Mouse (Mus musculus): ENCODE measurements at regions not wholly inside any gene's neighbourhood (a gene's known extent, or its start where the extent isn't known, plus 50 kb on each side); places are given as distances from the start of the nearest gene placed in this dataset.
A peak's percentile ranks its signal among the peaks of the same experiment; 100 is the strongest.

GRCm38 (mm10) chr5:132667316-132667715 lies 124.2 kb upstream of the Auts2 start:
- DNase-seq (ENCODE audit: low spot score in 2 of 2), result no peak

DNA sequence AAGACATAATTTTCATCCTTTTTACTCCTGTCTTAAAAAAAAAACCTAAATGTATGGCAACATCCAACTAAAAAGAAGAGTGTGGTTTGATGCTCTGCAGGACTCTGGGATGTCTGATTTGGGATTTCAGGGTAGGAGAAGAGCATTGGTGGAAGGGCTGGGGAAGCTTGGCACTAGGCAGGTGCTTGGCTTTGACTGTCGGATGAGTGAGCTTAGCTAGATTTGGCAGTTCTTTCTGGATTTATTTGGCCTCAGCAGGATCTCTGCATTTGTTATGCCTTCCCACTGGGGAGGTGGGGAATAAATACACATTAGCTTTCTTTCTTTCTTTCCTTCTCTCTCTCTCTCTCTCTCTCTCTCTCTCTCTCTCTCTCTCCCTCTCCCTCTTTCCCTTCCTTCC lies 118.1 kb upstream of the Auts2 start:
- no peak for DNase-seq (ENCODE audit: low spot score in 2 of 2)

- DNase-seq (ENCODE audit: low spot score in 2 of 2), result no peak
Measured at GRCm38 (mm10) chr5:132660036-132660435, 116.9 kb upstream of the Auts2 start.

DNA sequence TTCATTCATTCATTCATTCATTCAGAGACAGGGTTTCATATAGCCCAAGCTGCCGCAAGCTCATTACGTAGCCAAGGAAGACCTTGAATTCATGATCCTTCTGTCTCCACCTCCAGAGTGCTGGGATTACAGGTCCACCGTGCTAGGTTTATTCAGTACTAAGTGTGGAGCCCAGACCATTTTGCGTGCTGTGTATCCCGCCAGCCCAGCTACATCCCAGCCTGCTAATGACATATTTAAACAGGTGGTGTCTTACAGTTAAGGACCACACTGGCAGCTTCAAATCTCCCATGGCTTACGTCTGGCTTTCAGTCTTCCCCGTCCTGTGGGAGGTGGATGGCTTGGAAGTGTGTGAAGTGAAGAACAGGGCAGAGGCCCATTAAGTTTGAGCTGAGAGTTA lies 111.2 kb upstream of the Auts2 start:
- no peak for DNase-seq (ENCODE audit: low spot score in 2 of 2)

DNA sequence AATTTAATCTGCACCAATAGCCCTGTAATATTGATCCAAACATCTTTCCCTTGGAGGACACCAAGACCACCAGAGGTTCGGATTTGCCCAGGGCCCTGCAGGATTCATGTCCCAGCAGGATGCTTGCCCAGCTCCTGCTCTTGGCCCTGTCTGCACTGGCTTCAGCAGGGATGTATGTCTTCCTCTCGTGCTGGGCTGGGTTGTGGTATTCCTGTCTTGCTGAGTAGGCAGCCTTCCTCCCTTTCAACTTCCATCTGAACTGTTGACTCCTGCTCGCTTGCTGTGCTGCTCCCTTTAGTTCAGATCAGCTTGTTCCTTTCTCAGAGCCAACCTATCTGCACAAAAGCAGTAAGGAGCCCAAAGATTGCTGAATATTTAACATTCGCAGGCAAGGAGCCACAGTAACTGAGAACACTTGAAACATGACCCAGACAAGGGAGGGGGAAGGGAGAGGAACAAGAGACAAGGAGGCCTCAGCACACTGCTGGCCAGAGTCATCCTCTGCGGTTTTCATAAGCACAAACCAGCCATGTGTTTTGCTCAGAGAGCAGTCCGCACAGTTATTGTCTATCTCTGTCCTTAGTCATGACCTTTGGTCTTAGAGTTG lies 110.7 kb upstream of the Auts2 start:
- DNase-seq (ENCODE audit: low spot score in 2 of 2), result no peak

- DNase-seq (ENCODE audit: low spot score in 2 of 2), result no peak
Measured at GRCm38 (mm10) chr5:132652201-132652600, 109.1 kb upstream of the Auts2 start.

- peak; percentile 7 to 20 for DNase-seq (ENCODE audit: low spot score in 2 of 2)
Measured at GRCm38 (mm10) chr5:132649771-132650170, 106.6 kb upstream of the Auts2 start.

GRCm38 (mm10) chr5:132648751-132649150 lies 105.6 kb upstream of the Auts2 start:
- DNase-seq (ENCODE audit: low spot score in 2 of 2), result no peak

DNA sequence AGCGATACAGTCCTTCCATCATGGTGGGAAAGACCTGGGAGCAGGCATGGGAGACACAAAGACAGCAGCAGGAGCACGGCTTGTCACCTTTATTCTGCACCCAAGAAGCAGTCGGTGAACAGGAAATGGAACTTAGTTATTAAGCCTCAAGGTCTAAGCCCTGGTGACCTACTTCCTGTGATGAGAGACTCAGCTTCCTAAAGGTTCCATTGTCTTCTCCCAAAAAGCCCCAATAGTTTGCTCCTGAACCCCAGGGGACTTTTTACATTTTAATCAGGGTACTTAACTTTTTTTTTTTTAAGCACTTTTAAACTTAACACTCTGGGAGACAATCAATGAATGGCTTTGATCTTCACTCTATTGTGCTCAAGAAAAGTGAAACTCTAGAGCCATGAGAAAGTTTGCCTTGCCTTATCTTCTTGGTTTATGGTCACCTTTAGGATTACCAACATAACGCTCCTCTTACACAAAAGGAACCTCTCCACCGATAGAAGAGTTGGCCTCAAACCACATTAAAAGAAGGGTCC lies 101.6 kb upstream of the Auts2 start:
- DNase-seq (ENCODE audit: low spot score in 2 of 2), result no peak

DNA sequence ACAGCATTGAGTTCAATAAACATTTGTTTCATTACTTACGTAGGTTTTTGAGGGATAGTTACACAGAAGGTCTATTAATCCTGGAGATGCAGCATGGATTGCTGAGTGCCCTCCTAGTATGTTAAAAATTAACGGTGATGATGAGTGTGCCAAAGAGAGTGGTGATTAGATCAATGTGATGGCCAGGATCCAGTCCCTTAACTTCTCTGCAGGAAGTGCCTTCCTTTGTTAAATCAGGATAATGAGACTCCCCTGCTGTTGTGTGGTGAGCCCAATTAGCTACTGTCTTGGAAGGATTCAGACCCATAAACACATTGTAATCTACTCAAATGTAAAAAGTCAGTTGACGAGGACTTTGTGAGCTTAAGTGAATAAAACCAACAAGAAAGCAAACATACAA lies 100.1 kb upstream of the Auts2 start:
- DNase-seq (ENCODE audit: low spot score in 2 of 2), result no peak

- no peak for DNase-seq (ENCODE audit: low spot score in 2 of 2)
Measured at GRCm38 (mm10) chr5:132633198-132633884, 90.2 kb upstream of the Auts2 start.

DNA sequence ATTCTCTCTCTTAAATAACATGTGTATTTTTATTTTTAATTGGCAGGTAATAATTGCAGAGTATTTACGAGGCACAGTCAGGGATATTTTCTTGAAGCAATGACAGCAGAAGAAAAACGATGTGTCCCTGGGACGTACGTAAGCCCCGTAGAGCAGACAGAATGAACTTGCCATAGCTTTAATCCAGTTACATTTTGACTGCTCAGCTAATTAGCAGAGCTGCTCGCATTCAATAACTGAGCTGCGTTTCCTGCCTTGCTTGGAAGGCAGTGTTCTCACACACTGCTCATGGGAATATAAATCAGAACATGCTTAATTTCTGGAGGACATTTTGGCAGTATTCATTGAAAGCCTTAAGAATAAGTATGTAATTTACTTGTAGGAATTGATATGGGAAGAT lies 78.6 kb upstream of the Auts2 start:
- no peak for DNase-seq (ENCODE audit: low spot score in 2 of 2)

DNA sequence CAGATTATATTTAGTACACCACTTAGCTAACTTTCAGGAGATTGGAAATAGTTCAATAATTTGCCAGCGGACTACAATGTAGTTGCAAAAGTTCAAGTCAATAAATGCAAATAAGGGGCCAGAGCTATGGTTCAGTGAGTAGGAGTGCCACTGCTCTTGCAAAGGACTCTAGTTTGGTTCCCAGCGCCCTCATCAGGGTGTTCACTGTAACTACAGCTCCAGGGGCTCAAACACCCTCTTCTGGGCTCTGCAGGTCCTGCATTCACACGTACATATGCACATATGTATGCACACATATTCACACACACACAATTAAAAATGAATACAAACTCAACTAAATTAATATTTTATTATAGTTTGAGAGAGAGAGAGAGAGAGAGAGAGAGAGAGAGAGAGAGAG lies 74.1 kb upstream of the Auts2 start:
- DNase-seq (ENCODE audit: low spot score in 2 of 2), result no peak

DNA sequence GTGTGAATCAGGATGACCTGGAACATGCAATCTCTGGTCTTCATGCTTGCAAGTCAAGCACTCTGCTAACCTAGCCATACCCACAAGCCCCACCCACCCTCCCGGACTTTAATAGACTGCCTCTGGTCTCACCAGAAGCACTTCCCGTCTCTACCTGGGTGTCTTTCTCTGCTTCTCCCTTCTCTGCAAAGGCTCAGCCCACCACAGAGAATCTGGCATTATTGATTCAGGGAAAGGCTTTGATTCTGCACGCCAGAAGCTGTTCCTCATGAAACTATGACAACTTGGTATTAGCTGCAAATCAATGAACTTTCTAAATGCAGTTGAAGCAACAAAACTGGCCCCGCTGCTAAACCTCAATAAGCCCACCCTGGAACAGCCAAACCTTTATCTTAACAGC lies 66.1 kb upstream of the Auts2 start:
- no peak for DNase-seq (ENCODE audit: low spot score in 2 of 2)

- peak; percentile 7 to 27 for DNase-seq (ENCODE audit: low spot score in 2 of 2)
Measured at GRCm38 (mm10) chr5:132606216-132606615, 63.1 kb upstream of the Auts2 start.

DNA sequence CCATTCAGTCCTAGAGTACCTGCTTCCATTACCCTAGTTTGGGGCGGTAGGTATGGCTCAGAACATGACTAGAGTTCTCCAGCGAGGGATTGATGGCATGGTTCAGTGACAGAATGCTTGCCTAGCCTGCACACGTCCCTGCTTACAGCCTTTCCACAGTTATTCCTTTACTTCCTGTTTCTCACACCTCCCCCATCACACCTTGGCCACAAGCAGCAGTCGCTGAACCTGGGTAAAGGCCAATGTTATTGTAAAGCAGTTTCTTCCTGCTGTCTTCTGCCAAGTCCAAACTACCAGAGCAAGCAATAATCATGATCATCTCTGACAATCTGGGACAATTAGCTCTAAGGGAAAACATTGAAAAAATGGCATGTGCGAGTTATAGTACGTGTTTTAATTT lies 51.7 kb upstream of the Auts2 start:
- DNase-seq (ENCODE audit: low spot score in 2 of 2), result no peak
